Mouse (Mus musculus) heart, embryonic 16.5 days (tissue): ENCODE measurements around the gene Scgb1c1. TPM values are rescaled to one million over a fixed set of nuclear protein-coding genes. Genes with fewer than 3 reads are reported as not detected.
A peak's percentile ranks its signal among the peaks of the same experiment; 100 is the strongest.

ENCODE experiments used
- ATAC-seq: fragments of 200-750 bp; cut with Nextera tagmentation; replicated peaks from 2 replicates; pipeline ENCODE4 v1.8.0; 2017; ENCODE audit warnings: moderate number of reproducible peaks; ENCODE audit not compliant: insufficient read depth, low FRiP score; ENCODE audit errors: extremely low read depth
- H3K27ac ChIP-seq: fragments of 300-500 bp; sonication (generic); 2 replicates; pipeline ENCODE4 v1.5.1; 2014; ENCODE audit warnings: mild to moderate bottlenecking, low read length, control low read depth, moderate library complexity
- H3K27me3 ChIP-seq: fragments of 300-500 bp; sonication (generic); 2 replicates; pipeline ENCODE4 v1.6.1; 2014; ENCODE audit warnings: low read length, mixed read lengths; ENCODE audit not compliant: control insufficient read depth, insufficient read depth
- H3K36me3 ChIP-seq: fragments of 300-500 bp; sonication (generic); 2 replicates; pipeline ENCODE4 v1.6.1; 2014; ENCODE audit not compliant: control insufficient read depth, insufficient read depth
- H3K4me1 ChIP-seq: fragments of 300-500 bp; sonication (generic); 2 replicates; pipeline ENCODE4 v1.6.1; 2014; ENCODE audit warnings: low read length, mixed read lengths; ENCODE audit not compliant: control insufficient read depth, insufficient read depth
- H3K4me2 ChIP-seq: fragments of 300-500 bp; sonication (generic); 2 replicates; pipeline ENCODE4 v1.6.1; 2014; ENCODE audit warnings: low read depth, mild to moderate bottlenecking, control low read depth, low read length
- H3K4me3 ChIP-seq: fragments of 300-500 bp; sonication (generic); 2 replicates; pipeline ENCODE4 v1.5.1; 2014; ENCODE audit warnings: mild to moderate bottlenecking, control low read depth, low read length
- H3K9ac ChIP-seq: fragments of 300-500 bp; sonication (generic); 2 replicates; pipeline ENCODE4 v1.6.1; 2014; ENCODE audit warnings: low read length, control low read depth
- H3K9me3 ChIP-seq: fragments of 300-500 bp; sonication (generic); replicated peaks from 2 replicates; pipeline ENCODE4 v1.6.1; 2016; ENCODE audit warnings: low read length; ENCODE audit not compliant: control insufficient read depth
- WGBS: fragments of 180-500 bp; shearing (Covaris S2); extraction: QIAGEN DNeasy Blood & Tissue Kit; methylation state at CpG from one replicate; pipeline ENCODE4 v1.1.7; 2014; 5-methylcytosine and 5-hydroxymethylcytosine counted together
- polyA plus RNA-seq: library from polyadenylated mRNA; unstranded; fragments of >200 nt; fragmentation: Nextera tagmentation; extraction: Ambion mirVana; gene quantifications from 2 replicates; pipeline ENCODE4 v1.2.1, GENCODE M21; 2015

Scgb1c1 gene
- 0.62 and 0.84 TPM in 2 replicates for polyA plus RNA-seq

DNA sequence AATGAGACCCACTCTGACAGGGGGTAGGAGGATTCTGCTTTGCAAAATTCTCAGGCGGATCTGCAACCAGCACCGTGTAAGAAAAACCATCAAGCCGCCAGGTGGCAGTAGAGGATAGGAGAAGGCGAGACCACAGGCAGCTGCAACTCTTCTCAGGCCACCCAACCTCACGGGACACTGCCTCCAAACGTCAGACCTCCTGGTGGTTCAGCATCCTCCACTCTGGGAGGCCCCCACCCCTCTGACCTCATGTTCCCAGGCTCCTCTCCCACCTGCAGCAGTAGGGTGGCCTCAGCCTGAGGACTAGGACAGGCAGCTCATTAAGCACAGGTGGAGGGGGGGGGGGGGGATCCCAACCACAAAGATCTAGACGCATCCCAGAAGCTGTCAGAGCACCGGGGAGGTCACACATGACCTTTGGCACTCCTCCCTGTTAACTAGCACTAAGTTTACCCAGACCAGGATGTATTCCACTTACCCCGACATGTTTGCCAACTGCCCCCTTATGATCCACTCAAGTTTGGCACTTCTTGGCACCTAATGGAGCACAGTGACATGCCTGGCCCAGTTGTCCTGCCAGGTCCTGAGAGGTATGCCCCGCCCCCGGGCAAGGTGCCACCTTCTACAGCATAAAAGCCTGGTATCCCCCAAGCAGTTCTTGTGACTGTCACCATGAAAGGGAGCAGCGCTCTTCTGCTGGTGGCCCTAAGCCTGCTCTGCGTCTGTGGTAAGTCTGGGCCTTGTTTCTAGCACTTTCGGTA, at the start of gene Scgb1c1:
Scgb1c1 (plus strand) TSS at position 643 of the 761 bp plus-strand sequence.
- Histone ChIP-seq H3K36me3 (no peaks in the 10 kb centered on the region), H3K4me2 (no peak within 1 kb of the TSS), H3K27me3 (peaks cover 26% of the 10 kb centered on the region), H3K4me1 (peaks cover 9% of the 10 kb centered on the region; the same call in 1 of the 2 replicates), H3K9ac (no peak within 1 kb of the TSS), H3K4me3 (no peak within 1 kb of the TSS), H3K9me3 (no peaks in the 10 kb centered on the region), H3K27ac (no peak within 1 kb of the TSS)
- 25% methylated on average over 14 of the region's 14 CpGs for WGBS
- ATAC-seq, result peak; percentile 75

DNA sequence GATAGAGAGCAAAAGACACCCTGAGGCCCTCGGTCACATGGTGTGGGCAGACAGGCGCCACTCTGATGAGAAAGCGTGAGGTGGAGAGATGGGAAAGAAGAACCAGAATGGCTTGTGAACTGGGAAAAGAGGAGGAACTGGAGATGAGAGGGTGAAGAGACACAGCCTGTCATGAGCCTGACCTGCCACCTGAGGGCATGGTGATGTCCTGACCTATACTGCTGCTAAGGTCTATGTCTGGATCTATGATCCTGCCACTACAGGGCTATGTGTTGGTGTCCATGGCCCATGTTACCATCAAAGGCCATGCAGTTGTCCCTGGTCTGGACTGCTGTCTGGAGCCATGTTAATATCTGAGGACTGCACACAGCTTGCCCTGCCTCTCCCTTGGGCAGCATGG, 47.7 kb upstream of the Scgb1c1 start:
- H3K4me3 ChIP-seq, result no peak overlapping the region
- H3K27me3 ChIP-seq, result no peaks in the 10 kb centered on the region
- ATAC-seq, result no peak
- H3K9me3 ChIP-seq, result no peaks in the 10 kb centered on the region
- no peak overlapping the region for H3K27ac ChIP-seq
- no peak overlapping the region for H3K4me2 ChIP-seq
- H3K4me1 ChIP-seq, result no peaks in the 10 kb centered on the region
- no peaks in the 10 kb centered on the region for H3K36me3 ChIP-seq
- H3K9ac ChIP-seq, result no peak overlapping the region
- WGBS, result 77% methylated on average over 3 of the region's 3 CpGs

DNA sequence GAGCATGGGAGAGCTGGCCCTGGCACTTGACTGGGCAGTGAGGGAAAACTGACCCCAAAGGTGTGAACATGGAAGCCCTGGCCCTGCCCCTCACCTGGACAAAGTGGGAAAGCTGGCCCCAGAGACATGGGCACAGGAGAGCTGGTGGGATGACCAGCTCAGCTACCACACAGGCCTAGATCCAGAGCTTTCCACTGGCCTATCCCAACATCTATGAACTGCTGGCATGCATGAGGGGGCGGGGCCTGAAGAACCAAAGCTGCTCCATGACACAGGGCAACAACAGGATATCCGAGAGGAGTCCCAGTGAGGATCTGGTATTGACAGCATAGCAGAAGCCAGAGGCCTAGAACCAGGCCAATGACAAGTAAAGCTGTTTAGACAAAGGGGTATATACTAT, 47.1 kb upstream of the Scgb1c1 start:
- no peaks in the 10 kb centered on the region for H3K4me1 ChIP-seq
- H3K36me3 ChIP-seq, result no peaks in the 10 kb centered on the region
- no peaks in the 10 kb centered on the region for H3K9me3 ChIP-seq
- no peak overlapping the region for H3K9ac ChIP-seq
- H3K4me3 ChIP-seq, result no peak overlapping the region
- no peak for ATAC-seq
- 52% methylated on average over 2 of the region's 2 CpGs for whole genome bisulfite sequencing
- H3K27me3 ChIP-seq, result no peaks in the 10 kb centered on the region
- no peak overlapping the region for H3K4me2 ChIP-seq
- H3K27ac ChIP-seq, result no peak overlapping the region

DNA sequence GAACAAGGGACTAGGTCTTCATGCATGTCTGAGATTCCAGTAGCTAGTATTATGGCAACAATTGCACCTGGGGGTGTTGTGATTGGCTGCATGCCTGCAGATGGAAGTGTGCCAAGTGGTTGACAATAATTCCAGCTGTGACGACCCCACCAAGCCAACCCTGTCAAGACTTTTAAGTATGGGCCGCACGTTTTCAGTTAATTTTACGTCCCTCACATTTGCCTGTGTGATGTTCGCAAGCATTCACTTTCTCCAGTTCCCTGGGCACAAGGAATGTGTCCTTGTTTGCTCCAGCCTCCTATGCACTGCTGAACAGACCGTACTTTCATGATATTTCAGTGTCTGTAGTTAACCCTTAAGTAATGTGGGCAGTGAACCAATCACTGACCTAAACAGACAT, 42.7 kb upstream of the Scgb1c1 start:
- WGBS, result 71% methylated on average over 6 of the region's 6 CpGs
- Histone ChIP-seq H3K27me3 (no peaks in the 10 kb centered on the region), H3K4me1 (no peaks in the 10 kb centered on the region), H3K4me3 (no peak overlapping the region), H3K36me3 (no peaks in the 10 kb centered on the region), H3K9ac (no peak overlapping the region), H3K27ac (no peak overlapping the region), H3K9me3 (no peaks in the 10 kb centered on the region), H3K4me2 (no peak overlapping the region)
- no peak for ATAC-seq

DNA sequence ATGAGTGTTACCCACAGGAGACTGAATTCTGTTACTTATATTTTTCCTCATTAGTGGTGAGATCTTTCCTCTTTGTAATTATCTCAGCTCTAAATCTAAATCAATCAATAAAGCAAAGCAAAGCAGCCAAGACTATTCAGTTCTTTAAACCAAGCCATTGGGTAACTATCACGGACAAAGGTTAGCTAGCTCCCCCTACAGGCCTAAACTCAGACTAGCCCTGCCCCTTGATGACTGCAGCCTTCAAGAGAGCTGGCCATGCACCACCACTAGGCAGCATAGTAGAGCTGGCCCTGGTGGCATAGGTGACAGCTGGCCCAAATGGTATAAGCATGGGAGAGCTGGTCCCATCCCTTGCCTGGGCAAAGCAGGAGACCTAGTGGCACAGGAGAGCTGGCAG, 39.6 kb upstream of the Scgb1c1 start:
- Histone ChIP-seq H3K4me2 (no peak overlapping the region), H3K27me3 (no peaks in the 10 kb centered on the region), H3K4me1 (no peaks in the 10 kb centered on the region), H3K9ac (no peak overlapping the region), H3K27ac (no peak overlapping the region), H3K4me3 (no peak overlapping the region), H3K36me3 (0 out of 2 replicates have a peak, but pooled peaks cover 3% of the 10 kb centered on the region), H3K9me3 (no peaks in the 10 kb centered on the region)
- WGBS, result 20% methylated on average over 1 of the region's 1 CpGs
- no peak for ATAC-seq

DNA sequence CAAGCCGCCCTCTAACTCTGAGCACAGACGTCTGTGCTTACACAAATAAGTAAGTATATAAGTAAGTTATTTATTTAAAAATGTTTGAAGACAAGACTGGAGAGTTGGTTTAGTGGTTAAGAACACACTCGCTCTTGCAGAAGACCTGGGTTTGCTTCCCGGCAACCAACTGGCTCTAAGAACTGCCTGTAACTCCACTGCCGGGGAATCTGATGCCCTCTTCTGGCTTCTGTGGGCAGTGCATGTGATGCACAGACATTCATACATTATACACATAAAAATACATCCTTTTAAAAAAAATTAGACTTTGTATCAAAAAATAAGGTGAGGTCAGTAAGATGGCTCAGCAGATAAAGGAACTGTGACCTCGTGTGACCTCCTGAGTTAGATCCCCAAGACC, 34.9 kb upstream of the Scgb1c1 start:
- 88% methylated on average over 6 of the region's 6 CpGs for whole genome bisulfite sequencing
- no peak overlapping the region for H3K4me2 ChIP-seq
- no peak overlapping the region for H3K4me3 ChIP-seq
- H3K36me3 ChIP-seq, result peaks cover 7% of the 10 kb centered on the region; the same call in 1 of the 2 replicates
- no peaks in the 10 kb centered on the region for H3K27me3 ChIP-seq
- no peak overlapping the region for H3K27ac ChIP-seq
- no peak overlapping the region for H3K9ac ChIP-seq
- H3K4me1 ChIP-seq, result no peaks in the 10 kb centered on the region
- no peak for ATAC-seq
- no peaks in the 10 kb centered on the region for H3K9me3 ChIP-seq

DNA sequence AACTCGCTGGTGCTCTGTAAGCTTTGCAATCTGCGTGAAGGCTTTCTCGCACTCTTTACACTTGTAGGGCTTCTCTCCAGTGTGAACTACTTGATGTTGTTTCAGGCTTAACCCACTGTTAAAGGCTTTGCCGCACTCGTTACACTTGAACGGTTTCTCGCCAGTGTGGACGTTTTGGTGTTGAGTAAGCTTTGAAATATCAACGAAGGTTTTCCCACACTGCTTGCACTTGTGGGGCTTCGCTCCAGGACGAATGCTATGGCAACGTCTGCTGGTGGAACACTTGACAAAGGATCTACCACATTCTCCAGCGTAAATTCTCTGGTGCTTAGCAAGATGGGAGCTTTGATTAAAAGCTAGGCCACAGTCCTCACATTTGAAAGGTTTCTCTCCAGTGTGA, 33.6 kb upstream of the Scgb1c1 start:
- H3K27me3 ChIP-seq, result no peaks in the 10 kb centered on the region
- ATAC-seq, result no peak
- H3K4me1 ChIP-seq, result no peaks in the 10 kb centered on the region
- peaks cover 7% of the 10 kb centered on the region; the same call in 1 of the 2 replicates for H3K36me3 ChIP-seq
- 84% methylated on average over 13 of the region's 13 CpGs for WGBS
- no peaks in the 10 kb centered on the region for H3K9me3 ChIP-seq
- H3K4me2 ChIP-seq, result no peak overlapping the region
- no peak overlapping the region for H3K9ac ChIP-seq
- H3K27ac ChIP-seq, result no peak overlapping the region
- no peak overlapping the region for H3K4me3 ChIP-seq

DNA sequence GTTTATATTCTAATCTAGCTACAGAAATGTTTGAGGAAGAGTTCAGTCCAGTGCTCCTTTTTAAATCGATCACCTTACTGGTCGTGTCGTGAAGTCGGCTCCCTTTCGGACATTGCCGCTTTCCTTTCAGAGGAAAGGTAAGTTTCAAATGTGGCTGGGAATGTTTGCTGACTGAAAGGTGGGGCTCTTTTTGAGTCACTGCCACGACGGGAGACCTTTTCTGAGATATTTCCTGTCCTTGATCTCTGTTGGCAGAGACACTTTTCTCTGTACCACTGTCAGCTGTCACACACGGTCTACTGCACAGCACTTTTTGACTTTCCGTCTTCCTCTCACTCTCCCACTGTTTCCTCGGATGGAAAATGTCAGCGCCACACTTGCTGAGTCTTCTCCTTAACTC, 32.5 kb upstream of the Scgb1c1 start:
- H3K27ac ChIP-seq, result no peak overlapping the region
- ATAC-seq, result no peak
- H3K27me3 ChIP-seq, result no peaks in the 10 kb centered on the region
- no peak overlapping the region for H3K4me2 ChIP-seq
- H3K4me1 ChIP-seq, result no peaks in the 10 kb centered on the region
- no peak overlapping the region for H3K4me3 ChIP-seq
- no peak overlapping the region for H3K9ac ChIP-seq
- peaks cover 7% of the 10 kb centered on the region; the same call in 1 of the 2 replicates for H3K36me3 ChIP-seq
- H3K9me3 ChIP-seq, result no peaks in the 10 kb centered on the region
- 83% methylated on average over 12 of the region's 12 CpGs for WGBS

DNA sequence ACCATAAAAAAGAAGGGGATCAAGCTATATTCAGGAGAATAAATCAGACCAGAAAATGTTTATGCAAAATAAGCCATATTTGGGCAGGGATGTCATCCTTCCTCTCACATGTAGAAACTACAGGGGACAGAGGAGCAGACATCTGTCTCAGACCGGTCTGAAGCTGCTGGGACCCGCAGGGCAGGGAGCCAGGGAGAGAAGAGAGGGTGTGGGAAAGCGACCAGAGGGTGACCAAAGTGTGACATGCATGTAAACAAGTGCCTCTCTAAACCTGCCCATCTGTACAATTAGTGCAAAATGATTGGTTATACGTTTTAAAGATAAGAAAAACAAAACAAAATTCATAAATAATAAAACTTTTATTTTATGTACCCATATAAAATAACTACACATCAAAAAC, 25.2 kb upstream of the Scgb1c1 start:
- no peaks in the 10 kb centered on the region for H3K36me3 ChIP-seq
- H3K9ac ChIP-seq, result no peak overlapping the region
- no peak overlapping the region for H3K4me2 ChIP-seq
- WGBS, result 50% methylated on average over 4 of the region's 4 CpGs
- H3K27me3 ChIP-seq, result no peaks in the 10 kb centered on the region
- H3K9me3 ChIP-seq, result no peaks in the 10 kb centered on the region; the same call in 1 of the 2 replicates
- no peak overlapping the region for H3K27ac ChIP-seq
- no peak overlapping the region for H3K4me3 ChIP-seq
- no peaks in the 10 kb centered on the region for H3K4me1 ChIP-seq
- ATAC-seq, result no peak
